Mouse (Mus musculus) heart, embryonic 15.5 days (tissue): ENCODE results near the gene Mycs. TPM values are rescaled to one million over a fixed set of nuclear protein-coding genes. Genes with fewer than 3 reads are reported as not detected.
A peak's percentile ranks its signal among the peaks of the same experiment; 100 is the strongest.

Experiments
- ATAC-seq: fragments of 200-750 bp; cut with Nextera tagmentation; replicated peaks from 2 replicates; pipeline ENCODE4 v1.8.0; 2017; ENCODE audit warnings: low read depth, moderate TSS enrichment; ENCODE audit not compliant: insufficient number of reproducible peaks, insufficient read depth, low FRiP score
- H3K27ac ChIP-seq: fragments of 300-500 bp; sonication (generic); 2 replicates; pipeline ENCODE4 v1.5.1; 2015; ENCODE audit warnings: mild to moderate bottlenecking, inconsistent platforms
- H3K27me3 ChIP-seq: fragments of 300-500 bp; sonication (generic); 2 replicates; pipeline ENCODE4 v1.6.1; 2015; ENCODE audit warnings: inconsistent platforms
- H3K36me3 ChIP-seq: fragments of 300-500 bp; sonication (generic); 2 replicates; pipeline ENCODE4 v1.6.1; 2015; ENCODE audit warnings: mild to moderate bottlenecking, inconsistent platforms
- H3K4me1 ChIP-seq: fragments of 300-500 bp; sonication (generic); replicated peaks from 2 replicates; pipeline ENCODE4 v1.6.1; 2015; ENCODE audit warnings: inconsistent platforms
- H3K4me2 ChIP-seq: fragments of 300-500 bp; sonication (generic); 2 replicates; pipeline ENCODE4 v1.6.1; 2015; ENCODE audit warnings: inconsistent platforms, mild to moderate bottlenecking, moderate library complexity
- H3K4me3 ChIP-seq: fragments of 300-500 bp; sonication (generic); 2 replicates; pipeline ENCODE4 v1.5.1; 2015; ENCODE audit warnings: mild to moderate bottlenecking, inconsistent platforms
- H3K9ac ChIP-seq: fragments of 300-500 bp; sonication (generic); 2 replicates; pipeline ENCODE4 v1.6.1; 2015; ENCODE audit warnings: mild to moderate bottlenecking, inconsistent platforms
- H3K9me3 ChIP-seq: fragments of 300-500 bp; sonication (generic); replicated peaks from 2 replicates; pipeline ENCODE4 v1.6.1; 2016; ENCODE audit warnings: inconsistent platforms
- WGBS: fragments of 180-500 bp; shearing (Covaris S2); methylation state at CpG from one replicate; pipeline ENCODE4 v1.1.7; 2015; ENCODE audit warnings: mixed read lengths; 5-methylcytosine and 5-hydroxymethylcytosine counted together
- polyA plus RNA-seq: library from polyadenylated mRNA; unstranded; fragments of >200 nt; fragmentation: Nextera tagmentation; extraction: Ambion mirVana; gene quantifications from 2 replicates; pipeline ENCODE4 v1.2.1, GENCODE M21; 2015

Mycs gene
- polyA plus RNA-seq = not detected in 2 replicates

DNA sequence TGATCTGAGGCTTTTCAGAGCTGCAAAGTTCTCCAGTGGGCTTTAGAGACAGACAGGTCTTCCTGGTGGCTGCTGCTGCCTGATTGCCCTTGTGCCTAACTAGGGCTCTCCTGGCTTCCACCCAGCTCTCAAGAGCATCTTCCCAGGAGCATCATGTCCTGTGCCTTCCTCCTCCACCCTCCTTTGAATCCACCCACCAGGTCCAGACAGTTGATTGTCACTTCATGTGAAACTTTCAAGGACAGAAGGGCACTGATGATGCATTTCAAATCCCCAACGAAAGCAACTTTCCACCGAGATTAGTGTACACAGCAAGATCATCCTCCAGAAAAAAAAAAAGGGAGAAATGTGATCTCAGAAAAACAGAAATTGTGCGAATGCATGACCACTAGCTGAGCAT lies at the start of gene Mycs:
Mycs (minus strand) TSS at position 101 of the 400 bp plus-strand sequence.
- no peaks in the 10 kb centered on the region for H3K4me1 ChIP-seq
- no peaks in the 10 kb centered on the region for H3K27me3 ChIP-seq
- H3K36me3 ChIP-seq = no peaks in the 10 kb centered on the region
- H3K9me3 ChIP-seq = 0 out of 2 replicates have a peak, but pooled peaks cover 2% of the 10 kb centered on the region
- H3K9ac ChIP-seq = no peak within 1 kb of the TSS
- H3K27ac ChIP-seq = no peak within 1 kb of the TSS
- 74% methylated on average over 3 of the region's 3 CpGs for WGBS
- no peak within 1 kb of the TSS for H3K4me3 ChIP-seq
- ATAC-seq = no peak
- H3K4me2 ChIP-seq = peak within 1 kb of the TSS; percentile 33

DNA sequence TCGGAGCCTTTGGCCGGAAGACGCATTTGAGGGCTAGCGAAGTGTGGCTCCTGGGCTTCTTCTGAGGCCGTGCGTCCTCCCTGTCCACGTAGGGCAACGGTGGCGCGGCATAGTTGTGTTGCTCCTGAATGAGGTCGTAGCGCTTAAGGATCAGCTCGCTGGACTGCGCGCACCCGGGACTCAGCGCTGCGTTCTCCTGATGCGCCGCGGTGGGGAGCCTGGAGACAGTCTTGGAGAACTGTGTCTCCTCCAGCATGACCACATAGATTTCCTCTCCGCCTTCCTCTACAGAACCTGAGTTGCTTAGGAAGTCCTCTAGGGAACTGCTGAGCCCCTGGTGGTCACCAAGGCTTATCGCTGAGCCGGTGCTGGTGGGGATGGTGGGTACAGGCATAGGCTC lies 1.0 kb downstream of the Mycs start:
- Histone ChIP-seq H3K27me3 (no peaks in the 10 kb centered on the region), H3K4me2 (peak overlapping the region; percentile 33), H3K36me3 (no peaks in the 10 kb centered on the region), H3K9ac (no peak overlapping the region), H3K4me1 (no peaks in the 10 kb centered on the region), H3K27ac (no peak overlapping the region), H3K4me3 (no peak overlapping the region), H3K9me3 (0 out of 2 replicates have a peak, but pooled peaks cover 2% of the 10 kb centered on the region)
- 7% methylated on average over 24 of the region's 24 CpGs for WGBS
- ATAC-seq = no peak

Other genes with a start within 250 kb of the Mycs start
- not detected in 2 replicates for gene Btbd35f7, start 199.8 kb upstream of the Mycs start, polyA plus RNA-seq